Mouse (Mus musculus): Measurements from ENCODE around the gene Phf7.

Phf7 gene

DNA sequence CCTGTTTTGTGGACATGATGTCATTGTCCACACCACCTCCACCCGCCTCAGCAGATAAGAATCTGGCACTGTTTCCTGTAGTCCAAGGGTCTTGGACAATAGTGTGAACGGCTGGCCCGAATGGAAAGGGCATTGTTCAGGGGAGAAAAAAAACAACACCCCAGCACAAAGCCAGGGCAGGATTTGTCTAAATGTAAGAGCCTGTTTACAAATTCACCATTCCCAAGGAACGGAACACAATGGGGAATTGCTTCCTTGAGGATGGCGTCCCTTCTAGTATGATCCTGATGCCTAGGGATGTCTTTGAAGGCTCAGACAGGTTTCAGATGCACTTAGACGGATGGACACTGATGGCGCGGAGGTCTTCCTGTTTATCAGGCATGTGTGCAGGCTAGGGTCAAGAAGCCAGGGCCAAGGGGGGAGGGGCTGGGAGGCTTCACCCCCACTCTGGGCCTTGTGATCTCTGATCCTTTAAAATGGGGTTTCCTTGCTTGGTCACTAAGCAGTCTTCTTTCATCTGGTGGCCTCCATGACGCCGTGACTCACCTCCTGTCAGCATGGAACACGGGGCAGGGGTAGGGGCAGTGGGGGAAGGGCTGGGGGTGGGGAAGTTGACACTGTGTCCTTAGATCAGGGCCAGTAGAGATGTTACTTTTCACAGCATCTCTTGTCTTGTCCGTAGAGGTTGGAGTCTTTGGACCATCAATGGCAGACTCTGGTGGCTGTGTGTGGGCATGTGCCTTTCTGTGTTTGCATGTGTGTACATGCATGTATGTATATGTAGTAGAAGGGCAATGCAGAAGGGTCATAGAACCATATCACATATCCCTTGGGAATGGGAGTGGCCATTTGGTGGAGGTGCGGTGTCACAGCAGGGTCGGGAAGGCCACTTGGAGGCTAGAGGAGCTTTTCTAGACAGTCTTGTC, 17.8 kb downstream of the Phf7 start:
- in situ Hi-C loops (cut with MboI, MseI): no loop called here

GRCm38 (mm10) chr14:31232404-31233069, 18.6 kb downstream of the Phf7 start:
- in situ Hi-C loops (cut with MboI, MseI): no loop called here

DNA sequence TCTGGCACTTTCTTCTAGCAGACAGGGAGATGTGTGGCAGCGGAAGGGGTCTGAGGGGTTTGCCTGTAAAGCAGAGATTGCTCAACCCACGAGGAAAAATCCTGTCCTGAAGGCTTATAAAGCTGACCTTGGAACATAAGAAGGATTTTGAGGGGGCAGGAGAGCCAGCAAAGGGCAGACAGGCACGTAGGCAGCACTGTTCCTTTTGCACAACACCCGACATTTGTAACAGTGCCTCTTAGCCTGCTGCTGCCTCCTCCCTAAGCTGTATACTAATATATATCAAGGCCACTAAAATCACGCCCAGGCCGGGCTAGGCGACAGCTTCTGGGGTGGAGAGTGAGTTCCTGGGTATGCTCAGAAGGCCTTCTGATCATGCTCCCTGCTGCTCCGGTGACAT, 20.7 kb downstream of the Phf7 start:
- in situ Hi-C loops (cut with MboI, MseI): no loop called here

- in situ Hi-C loops (cut with MboI, MseI): no loop called here
These were observed 22.9 kb downstream of the Phf7 start for GRCm38 (mm10) chr14:31228234-31228633.

GRCm38 (mm10) chr14:31226978-31227377, 24.1 kb downstream of the Phf7 start:
- in situ Hi-C loops (cut with MboI, MseI): no loop called here

GRCm38 (mm10) chr14:31217666-31218065, 33.5 kb downstream of the Phf7 start, which contains the start of gene Sema3g:
Gene Sema3g (plus strand): TSS chr14:31217860.
- in situ Hi-C loops (cut with MboI, MseI): no loop called here

- in situ Hi-C loops (cut with MboI, MseI): no loop called here
These were observed 34.3 kb downstream of the Phf7 start, which contains the start of gene Nisch for GRCm38 (mm10) chr14:31216846-31217245. Gene Nisch (minus strand): TSS chr14:31216946.

DNA sequence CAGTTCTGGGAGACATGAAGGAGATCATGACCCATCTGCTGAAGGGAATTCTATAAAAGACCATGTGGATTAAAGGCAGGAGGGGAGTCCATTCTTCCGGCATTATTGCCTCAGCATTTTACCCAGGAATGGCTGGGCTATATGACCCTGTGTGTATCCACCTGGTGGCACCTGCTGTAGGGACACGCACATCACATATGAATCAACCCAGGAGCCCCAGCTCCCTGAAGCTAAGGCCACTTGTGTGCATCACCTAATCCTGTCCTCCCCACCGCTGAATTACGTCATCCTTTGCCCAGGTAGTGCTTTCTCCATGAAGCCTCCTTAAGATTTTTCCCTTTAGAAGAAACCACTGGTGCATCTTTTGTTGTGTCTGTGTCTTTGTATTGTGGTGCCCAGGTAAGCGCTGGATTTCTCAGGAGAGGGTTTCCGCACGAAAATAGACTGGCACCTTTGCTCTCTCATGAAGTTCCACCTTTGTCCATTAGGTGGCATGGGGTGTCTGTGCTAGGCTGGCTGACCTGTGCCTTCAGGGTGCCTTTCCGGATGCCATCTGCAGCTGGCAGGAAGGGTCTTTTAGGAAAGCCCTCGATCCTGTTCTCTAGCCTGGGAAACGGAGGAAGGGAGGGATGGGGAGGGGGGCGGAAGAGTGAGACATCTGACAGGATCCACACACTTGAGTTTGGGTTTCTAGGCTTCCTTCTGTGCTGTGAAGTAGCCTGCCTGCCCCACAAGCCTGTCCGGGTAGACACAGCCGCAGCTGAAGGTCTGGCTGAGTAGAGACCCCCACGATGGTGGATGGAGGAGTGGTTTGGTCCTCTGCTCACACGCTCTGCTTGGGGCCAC, 35.7 kb downstream of the Phf7 start:
- in situ Hi-C loops (cut with MboI, MseI): no loop called here

GRCm38 (mm10) chr14:31214684-31215083, 36.4 kb downstream of the Phf7 start:
- in situ Hi-C loops (cut with MboI, MseI): loop anchor here (5.0 kb wide), 2 partner anchors 38 to 98 kb away; partner anchors contain the start of genes Bap1 and Phf7

DNA sequence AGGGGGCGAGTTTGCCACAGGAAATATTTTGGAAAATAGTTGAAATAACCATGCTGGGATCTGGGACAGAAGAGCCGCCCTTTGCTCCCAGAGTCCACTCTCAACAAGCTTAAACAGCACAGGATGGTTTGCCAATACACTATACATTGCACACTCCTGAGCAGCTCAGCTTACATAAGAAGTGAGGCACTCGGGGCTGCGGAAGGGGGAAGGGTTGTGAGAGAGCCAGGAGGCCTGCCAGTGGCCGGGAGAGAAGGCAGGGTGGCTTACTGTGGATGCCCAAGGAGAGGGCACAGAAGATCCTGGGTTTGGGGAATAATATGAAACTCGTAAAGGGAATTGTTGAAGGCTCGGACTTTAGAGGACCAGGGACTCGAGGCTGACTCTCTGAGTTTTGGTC, 37.2 kb downstream of the Phf7 start:
- in situ Hi-C loops (cut with MboI, MseI): loop anchor here (5.0 kb wide), 2 partner anchors 38 to 98 kb away; partner anchors contain the start of genes Bap1 and Phf7

DNA sequence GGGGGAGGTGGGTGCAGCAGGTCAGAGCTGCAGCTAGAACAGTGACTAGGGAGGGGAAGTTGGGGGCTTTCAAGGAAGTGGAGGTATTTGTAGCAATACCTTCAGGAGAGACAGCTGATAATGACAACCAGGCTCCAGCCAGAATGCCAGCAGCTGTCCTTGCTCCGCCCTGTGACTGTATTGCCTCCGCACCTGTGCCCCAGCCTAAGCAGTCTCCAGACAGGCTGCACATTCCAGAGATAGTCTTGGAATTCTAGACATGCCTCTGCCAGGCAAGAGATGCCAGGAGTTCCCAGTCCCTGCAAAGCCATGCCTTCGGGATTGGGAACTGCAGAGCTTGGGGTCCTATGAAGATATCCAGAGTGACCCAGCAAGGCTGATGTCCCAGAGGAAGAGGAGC, 38.6 kb downstream of the Phf7 start:
- in situ Hi-C loops (cut with MboI, MseI): loop anchor here (5.0 kb wide), 2 partner anchors 40 to 100 kb away; partner anchors contain the start of genes Bap1 and Phf7

DNA sequence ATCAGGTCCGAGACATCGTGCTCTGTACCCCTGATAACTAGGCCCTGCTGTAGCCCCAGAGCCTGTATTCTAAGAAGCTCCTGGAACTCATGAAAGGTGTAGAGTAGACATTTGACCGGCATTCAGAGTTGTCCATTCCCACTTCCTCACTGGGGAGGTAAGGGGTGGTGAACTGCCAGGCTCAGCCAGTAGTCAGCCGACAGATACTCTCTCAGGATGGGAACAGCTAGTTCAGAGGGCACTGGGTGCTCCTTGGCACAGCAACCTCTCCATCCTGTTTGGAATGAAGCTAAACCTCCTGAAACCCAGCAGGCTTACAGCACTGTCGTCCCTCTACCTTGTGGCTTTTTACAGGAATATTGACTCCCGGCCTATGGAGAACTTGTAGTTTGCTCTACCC, 39.3 kb downstream of the Phf7 start:
- in situ Hi-C loops (cut with MboI, MseI): loop anchor here (5.0 kb wide), 2 partner anchors 40 to 100 kb away; partner anchors contain the start of genes Bap1 and Phf7

GRCm38 (mm10) chr14:31209133-31209557, 42.0 kb downstream of the Phf7 start:
- in situ Hi-C loops (cut with MboI, MseI): no loop called here

- in situ Hi-C loops (cut with MboI, MseI): no loop called here
These were observed 43.0 kb downstream of the Phf7 start, which contains the start of gene Tnnc1 for GRCm38 (mm10) chr14:31208084-31208483. Gene Tnnc1 (plus strand): TSS chr14:31208312.

DNA sequence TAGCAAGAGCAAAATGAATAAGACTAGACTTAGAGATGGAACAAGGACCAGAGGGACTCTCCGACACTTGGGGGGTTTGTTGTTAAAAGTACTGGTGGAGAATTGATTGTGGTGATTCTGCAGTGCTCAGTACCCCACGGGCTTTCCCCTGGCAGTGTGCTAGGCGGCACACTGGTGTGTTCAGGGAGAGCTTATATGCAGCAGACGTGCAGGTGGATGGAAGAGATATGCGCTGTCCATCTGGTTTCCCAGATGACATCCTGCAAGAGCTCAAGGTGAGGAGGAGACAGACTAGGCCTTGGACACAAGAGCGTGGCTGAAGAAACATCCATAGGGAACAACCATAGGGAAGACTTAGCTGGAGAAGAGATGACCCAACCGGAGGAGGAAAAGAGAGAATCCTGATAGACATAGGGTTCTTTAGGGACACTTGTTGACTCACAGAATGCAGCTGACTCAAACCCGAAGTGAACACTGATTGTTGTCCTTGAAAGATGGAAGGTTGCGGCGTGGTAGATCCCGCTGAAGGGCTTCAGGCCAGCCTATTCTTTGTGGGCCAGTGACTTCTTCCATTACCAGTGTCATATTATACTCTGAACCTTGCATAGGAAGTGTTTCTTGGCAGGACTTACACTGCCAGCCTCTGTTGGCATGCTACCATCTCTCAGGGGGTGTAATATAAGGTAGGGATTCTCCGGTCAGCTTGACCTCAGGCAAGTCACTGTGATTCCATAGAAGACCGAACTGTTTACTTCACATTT, 43.9 kb downstream of the Phf7 start:
- in situ Hi-C loops (cut with MboI, MseI): no loop called here

GRCm38 (mm10) chr14:31206472-31206981, 44.6 kb downstream of the Phf7 start:
- in situ Hi-C loops (cut with MboI, MseI): no loop called here

GRCm38 (mm10) chr14:31205562-31206467, 45.3 kb downstream of the Phf7 start:
- in situ Hi-C loops (cut with MboI, MseI): no loop called here

GRCm38 (mm10) chr14:31205244-31205561, 45.9 kb downstream of the Phf7 start:
- in situ Hi-C loops (cut with MboI, MseI): no loop called here

DNA sequence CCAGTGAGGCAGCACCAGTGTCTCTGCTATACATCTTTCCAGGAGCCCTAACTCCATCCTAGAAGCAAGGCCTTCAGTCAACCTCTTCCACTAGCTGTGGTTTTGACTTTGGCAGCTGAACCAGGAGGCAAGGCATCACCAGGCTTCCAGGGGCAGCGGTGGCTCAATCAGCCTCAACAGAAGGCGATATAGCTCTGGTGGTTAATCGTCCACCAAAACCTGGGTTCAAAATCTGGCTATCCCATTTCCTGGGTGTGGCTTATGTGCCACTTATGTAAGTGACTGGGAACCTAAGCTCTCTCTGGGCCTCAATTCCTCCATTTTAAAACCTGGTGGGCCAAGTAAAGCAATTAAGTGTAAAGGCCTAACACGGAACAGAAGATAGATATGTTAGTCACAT, 46.3 kb downstream of the Phf7 start:
- in situ Hi-C loops (cut with MboI, MseI): no loop called here

Data from regulatory T cell (primary cell).